Mouse (Mus musculus): ENCODE results near the gene Naglu. TPM values are rescaled to one million over a fixed set of nuclear protein-coding genes. Genes with fewer than 3 reads are reported as not detected.

Gene Naglu
- polyA plus RNA-seq, 2 experiments, result 10.3 to 12.8 TPM

- Histone ChIP-seq H3K27ac (replicated peaks; ENCODE audit: low read depth, low read length) (no peak overlapping the region), H3K27me3 (ENCODE audit: control insufficient read depth, insufficient read depth, low read length) (peaks cover 21% of the 10 kb centered on the region), H3K4me1 (ENCODE audit: control insufficient read depth, insufficient read depth, low read length) (peaks cover 25% of the 10 kb centered on the region), H3K9me3 (ENCODE audit: control insufficient read depth, low read length) (no peaks in the 10 kb centered on the region), H3K36me3 (ENCODE audit: control insufficient read depth, insufficient read depth, low read length) (peaks cover 17% of the 10 kb centered on the region), H3K4me3 (replicated peaks; ENCODE audit: low read length) (no peak overlapping the region), H3K9ac (ENCODE audit: low read depth, low read length, severe bottlenecking) (no peak overlapping the region), H3K4me2 (replicated peaks; ENCODE audit: low read depth, low read length, severe bottlenecking) (no peak overlapping the region)
- 78% methylated on average over 14 of the region's 14 CpGs for WGBS
- DNase-seq (ENCODE audit: low spot score), result no peak
- TF ChIP-seq POLR2A (IDR thresholded peaks at IDR 0.05; ENCODE audit: borderline replicate concordance, extremely low read depth, insufficient read depth, insufficient read length), result no peak
- no peak for ATAC-seq (ENCODE audit: low FRiP score, low read depth)
These were observed 14.4 kb downstream of the Naglu start for GRCm38 (mm10) chr11:101084246-101084645.

GRCm38 (mm10) chr11:101084811-101085210 is 15.0 kb downstream of the Naglu start:
- H3K27me3 ChIP-seq (ENCODE audit: control insufficient read depth, insufficient read depth, low read length), result peaks cover 15% of the 10 kb centered on the region

GRCm38 (mm10) chr11:101085617-101086322 is 16.0 kb downstream of the Naglu start:
- Histone ChIP-seq H3K4me1 (ENCODE audit: control insufficient read depth, insufficient read depth, low read length) (peaks cover 25% of the 10 kb centered on the region), H3K4me3 (replicated peaks; ENCODE audit: low read length) (no peak overlapping the region), H3K27me3 (ENCODE audit: control insufficient read depth, insufficient read depth, low read length) (peaks cover 7% of the 10 kb centered on the region), H3K27ac (replicated peaks; ENCODE audit: low read depth, low read length) (no peak overlapping the region), H3K9me3 (ENCODE audit: control insufficient read depth, low read length) (no peaks in the 10 kb centered on the region), H3K36me3 (ENCODE audit: control insufficient read depth, insufficient read depth, low read length) (peaks cover 32% of the 10 kb centered on the region), H3K4me2 (replicated peaks; ENCODE audit: low read depth, low read length, severe bottlenecking) (no peak overlapping the region), H3K9ac (ENCODE audit: low read depth, low read length, severe bottlenecking) (no peak overlapping the region)
- 91% methylated on average over 18 of the region's 18 CpGs for WGBS
- DNase-seq (ENCODE audit: low spot score) (no peak), ATAC-seq (ENCODE audit: low FRiP score, low read depth) (no peak)
- no peak for TF ChIP-seq POLR2A (IDR thresholded peaks at IDR 0.05; ENCODE audit: borderline replicate concordance, extremely low read depth, insufficient read depth, insufficient read length)

More at GRCm38 (mm10) chr11:101084811-101085210, 15.0 kb downstream of the Naglu start:
- no peak overlapping the region for H3K27ac ChIP-seq (replicated peaks; ENCODE audit: low read depth, low read length)
- H3K4me3 ChIP-seq (replicated peaks; ENCODE audit: low read length), result no peak overlapping the region
- no peak overlapping the region for H3K4me2 ChIP-seq (replicated peaks; ENCODE audit: low read depth, low read length, severe bottlenecking)
- no peak for ATAC-seq (ENCODE audit: low FRiP score, low read depth)
- TF ChIP-seq POLR2A (IDR thresholded peaks at IDR 0.05; ENCODE audit: borderline replicate concordance, extremely low read depth, insufficient read depth, insufficient read length), result no peak
- no peak overlapping the region for H3K9ac ChIP-seq (ENCODE audit: low read depth, low read length, severe bottlenecking)
- H3K4me1 ChIP-seq (ENCODE audit: control insufficient read depth, insufficient read depth, low read length), result peaks cover 25% of the 10 kb centered on the region
- peaks cover 22% of the 10 kb centered on the region for H3K36me3 ChIP-seq (ENCODE audit: control insufficient read depth, insufficient read depth, low read length)
- DNase-seq (ENCODE audit: low spot score), result no peak
- H3K9me3 ChIP-seq (ENCODE audit: control insufficient read depth, low read length), result no peaks in the 10 kb centered on the region
- WGBS, result 95% methylated on average over 12 of the region's 12 CpGs

- peak overlapping the region; percentile 85 for H3K4me2 ChIP-seq (replicated peaks; ENCODE audit: low read depth, low read length, severe bottlenecking)
- peak overlapping the region; percentile 77 for H3K4me3 ChIP-seq (replicated peaks; ENCODE audit: low read length)
- H3K9me3 ChIP-seq (ENCODE audit: control insufficient read depth, low read length), result no peaks in the 10 kb centered on the region
- H3K27ac ChIP-seq (replicated peaks; ENCODE audit: low read depth, low read length), result peak overlapping the region; percentile 63; the same call in 1 of the 2 replicates
- WGBS, result 85% methylated on average over 6 of the region's 6 CpGs
- peaks cover 1% of the 10 kb centered on the region; the same call in 1 of the 2 replicates for H3K27me3 ChIP-seq (ENCODE audit: control insufficient read depth, insufficient read depth, low read length)
- H3K9ac ChIP-seq (ENCODE audit: low read depth, low read length, severe bottlenecking), result no peak overlapping the region
- ATAC-seq (ENCODE audit: low FRiP score, low read depth), result no peak
- peaks cover 37% of the 10 kb centered on the region for H3K36me3 ChIP-seq (ENCODE audit: control insufficient read depth, insufficient read depth, low read length)
- no peak for DNase-seq (ENCODE audit: low spot score)
- TF ChIP-seq POLR2A (IDR thresholded peaks at IDR 0.05; ENCODE audit: borderline replicate concordance, extremely low read depth, insufficient read depth, insufficient read length), result no peak
- H3K4me1 ChIP-seq (ENCODE audit: control insufficient read depth, insufficient read depth, low read length), result peaks cover 25% of the 10 kb centered on the region
These were observed 16.5 kb downstream of the Naglu start for GRCm38 (mm10) chr11:101086323-101086674.

- Histone ChIP-seq H3K9me3 (ENCODE audit: control insufficient read depth, low read length) (no peaks in the 10 kb centered on the region), H3K4me1 (ENCODE audit: control insufficient read depth, insufficient read depth, low read length) (peaks cover 25% of the 10 kb centered on the region), H3K9ac (ENCODE audit: low read depth, low read length, severe bottlenecking) (peak within 1 kb of the TSS; percentile 78), H3K4me3 (replicated peaks; ENCODE audit: low read length) (peak within 1 kb of the TSS; percentile 77), H3K36me3 (ENCODE audit: control insufficient read depth, insufficient read depth, low read length) (peaks cover 44% of the 10 kb centered on the region), H3K27ac (replicated peaks; ENCODE audit: low read depth, low read length) (peak within 1 kb of the TSS; percentile 63; the same call in 1 of the 2 replicates), H3K27me3 (ENCODE audit: control insufficient read depth, insufficient read depth, low read length) (no peaks in the 10 kb centered on the region), H3K4me2 (replicated peaks; ENCODE audit: low read depth, low read length, severe bottlenecking) (peak within 1 kb of the TSS; percentile 85)
- peak; percentile 96 for DNase-seq (ENCODE audit: low spot score)
- TF ChIP-seq POLR2A (IDR thresholded peaks at IDR 0.05; ENCODE audit: borderline replicate concordance, extremely low read depth, insufficient read depth, insufficient read length), result no peak
- peak; percentile 89 for ATAC-seq (ENCODE audit: low FRiP score, low read depth)
- under 1% methylated on average over 51 of the region's 52 CpGs for WGBS
These were observed 17.2 kb downstream of the Naglu start, which contains the start of gene Mlx for GRCm38 (mm10) chr11:101086756-101087681. Gene Mlx, plus strand, starts transcription at chr11:101087277.

All from limb, embryonic 14.5 days (tissue).